Mouse (Mus musculus) heart, embryonic 15.5 days (tissue): ENCODE measurements at regions not wholly inside any gene's neighbourhood (a gene's known extent, or its start where the extent isn't known, plus 50 kb on each side); places are given as distances from the start of the nearest gene placed in this dataset.

Experiments
- ATAC-seq: fragments of 200-750 bp; cut with Nextera tagmentation; replicated peaks from 2 replicates; pipeline ENCODE4 v1.8.0; 2017; ENCODE audit warnings: low read depth, moderate TSS enrichment; ENCODE audit not compliant: insufficient number of reproducible peaks, insufficient read depth, low FRiP score
- H3K27ac ChIP-seq: fragments of 300-500 bp; sonication (generic); 2 replicates; pipeline ENCODE4 v1.5.1; 2015; ENCODE audit warnings: mild to moderate bottlenecking, inconsistent platforms
- H3K27me3 ChIP-seq: fragments of 300-500 bp; sonication (generic); 2 replicates; pipeline ENCODE4 v1.6.1; 2015; ENCODE audit warnings: inconsistent platforms
- H3K36me3 ChIP-seq: fragments of 300-500 bp; sonication (generic); 2 replicates; pipeline ENCODE4 v1.6.1; 2015; ENCODE audit warnings: mild to moderate bottlenecking, inconsistent platforms
- H3K4me1 ChIP-seq: fragments of 300-500 bp; sonication (generic); replicated peaks from 2 replicates; pipeline ENCODE4 v1.6.1; 2015; ENCODE audit warnings: inconsistent platforms
- H3K4me2 ChIP-seq: fragments of 300-500 bp; sonication (generic); 2 replicates; pipeline ENCODE4 v1.6.1; 2015; ENCODE audit warnings: inconsistent platforms, mild to moderate bottlenecking, moderate library complexity
- H3K4me3 ChIP-seq: fragments of 300-500 bp; sonication (generic); 2 replicates; pipeline ENCODE4 v1.5.1; 2015; ENCODE audit warnings: mild to moderate bottlenecking, inconsistent platforms
- H3K9ac ChIP-seq: fragments of 300-500 bp; sonication (generic); 2 replicates; pipeline ENCODE4 v1.6.1; 2015; ENCODE audit warnings: mild to moderate bottlenecking, inconsistent platforms
- H3K9me3 ChIP-seq: fragments of 300-500 bp; sonication (generic); replicated peaks from 2 replicates; pipeline ENCODE4 v1.6.1; 2016; ENCODE audit warnings: inconsistent platforms
- WGBS: fragments of 180-500 bp; shearing (Covaris S2); methylation state at CpG from one replicate; pipeline ENCODE4 v1.1.7; 2015; ENCODE audit warnings: mixed read lengths; 5-methylcytosine and 5-hydroxymethylcytosine counted together

DNA sequence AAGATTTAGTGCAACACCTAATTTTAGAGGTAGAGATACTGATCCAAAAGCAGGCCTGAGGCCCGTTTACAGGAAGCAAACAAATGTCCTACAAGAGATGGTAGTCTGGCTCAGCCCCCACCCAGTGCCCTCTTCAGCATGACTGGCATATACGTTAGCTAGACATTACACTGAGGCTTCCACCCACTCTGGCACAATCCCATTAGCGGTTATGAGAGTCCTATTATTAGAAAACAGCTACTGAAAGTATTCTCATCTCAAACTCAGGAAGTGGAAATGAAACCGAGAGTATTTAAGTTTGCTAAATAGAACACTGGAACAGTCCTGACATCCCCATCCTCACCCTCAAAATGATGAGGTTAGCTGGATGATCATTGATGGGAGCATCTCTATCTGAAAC lies 192.3 kb upstream of the Nrp1 start:
- Histone ChIP-seq H3K36me3 (no peaks in the 10 kb centered on the region), H3K27me3 (no peaks in the 10 kb centered on the region), H3K4me1 (0 out of 2 replicates have a peak, but pooled peaks cover 2% of the 10 kb centered on the region), H3K4me3 (no peak overlapping the region), H3K4me2 (0 out of 2 replicates have a peak overlapping the region, but pooled peaks have one; percentile 6), H3K9ac (no peak overlapping the region), H3K9me3 (no peaks in the 10 kb centered on the region), H3K27ac (0 out of 2 replicates have a peak overlapping the region, but pooled peaks have one; percentile 2)
- 45% methylated on average over 4 of the region's 4 CpGs for WGBS
- no peak for ATAC-seq

GRCm38 (mm10) chr8:128168819-128169218 lies 189.6 kb upstream of the Nrp1 start:
- H3K9me3 ChIP-seq = no peaks in the 10 kb centered on the region
- H3K27me3 ChIP-seq = no peaks in the 10 kb centered on the region
- H3K4me2 ChIP-seq = no peak overlapping the region
- H3K36me3 ChIP-seq = no peaks in the 10 kb centered on the region
- H3K27ac ChIP-seq = no peak overlapping the region
- no peak overlapping the region for H3K4me3 ChIP-seq
- no peak for ATAC-seq
- 0 out of 2 replicates have a peak, but pooled peaks cover 3% of the 10 kb centered on the region for H3K4me1 ChIP-seq
- no peak overlapping the region for H3K9ac ChIP-seq
- 70% methylated on average over 3 of the region's 3 CpGs for WGBS

GRCm38 (mm10) chr8:128171116-128171515 lies 187.3 kb upstream of the Nrp1 start:
- H3K4me2 ChIP-seq = no peak overlapping the region
- ATAC-seq = no peak
- WGBS = 19% methylated on average over 1 of the region's 1 CpGs

GRCm38 (mm10) chr8:128180214-128180613 lies 178.2 kb upstream of the Nrp1 start:
- Histone ChIP-seq H3K36me3 (no peaks in the 10 kb centered on the region), H3K9ac (no peak overlapping the region), H3K9me3 (no peaks in the 10 kb centered on the region), H3K4me1 (no peaks in the 10 kb centered on the region; the same call in 1 of the 2 replicates), H3K4me3 (no peak overlapping the region), H3K4me2 (no peak overlapping the region), H3K27ac (no peak overlapping the region), H3K27me3 (no peaks in the 10 kb centered on the region)
- 77% methylated on average over 5 of the region's 5 CpGs for WGBS
- ATAC-seq = no peak

More at GRCm38 (mm10) chr8:128171116-128171515, 187.3 kb upstream of the Nrp1 start:
- Histone ChIP-seq H3K27ac (no peak overlapping the region), H3K4me3 (no peak overlapping the region), H3K27me3 (no peaks in the 10 kb centered on the region), H3K9me3 (no peaks in the 10 kb centered on the region), H3K9ac (no peak overlapping the region), H3K36me3 (no peaks in the 10 kb centered on the region), H3K4me1 (0 out of 2 replicates have a peak, but pooled peaks cover 3% of the 10 kb centered on the region)

DNA sequence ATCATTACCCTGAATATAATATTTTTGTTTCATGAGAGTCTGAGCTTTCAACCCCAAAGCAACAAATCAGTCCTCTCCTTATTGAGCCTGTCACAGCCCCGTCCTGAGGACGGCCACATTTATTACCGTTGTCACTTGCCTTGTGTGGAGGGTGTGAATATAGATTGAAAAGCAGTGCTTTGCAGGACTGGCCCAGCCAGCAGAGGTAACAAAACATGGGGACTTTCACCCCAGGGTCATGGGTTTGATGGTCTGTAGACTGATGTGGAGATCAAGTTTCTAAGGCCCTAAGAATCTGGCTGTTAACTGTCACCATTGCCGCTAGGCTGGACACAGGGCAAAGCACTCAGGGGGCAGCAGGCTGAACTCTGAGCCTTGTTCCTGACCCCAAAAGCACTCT lies 175.3 kb upstream of the Nrp1 start:
- ATAC-seq = no peak

DNA sequence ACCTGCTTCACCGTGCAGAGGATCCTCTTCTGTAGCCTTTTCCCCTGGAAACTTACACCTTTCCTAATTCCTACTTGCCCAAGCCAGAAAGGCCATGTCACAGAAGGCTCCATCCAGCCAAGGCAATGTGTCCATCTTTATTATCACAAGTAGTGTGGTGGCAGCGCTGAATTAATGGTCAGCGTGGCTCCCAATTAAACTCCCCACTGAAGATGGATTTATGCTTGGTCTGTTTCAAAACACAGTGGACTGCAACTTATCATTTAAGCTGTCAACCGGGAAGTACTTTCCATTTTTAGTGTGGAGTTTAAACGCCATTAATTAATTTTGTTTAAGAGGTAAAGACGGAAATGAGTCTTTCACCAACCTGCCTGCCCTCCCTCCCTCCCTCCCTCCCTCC lies 170.1 kb upstream of the Nrp1 start:
- Histone ChIP-seq H3K27me3 (no peaks in the 10 kb centered on the region), H3K4me2 (no peak overlapping the region), H3K4me1 (no peaks in the 10 kb centered on the region), H3K36me3 (no peaks in the 10 kb centered on the region), H3K27ac (no peak overlapping the region), H3K9me3 (no peaks in the 10 kb centered on the region), H3K9ac (no peak overlapping the region), H3K4me3 (no peak overlapping the region)
- no peak for ATAC-seq
- WGBS = 46% methylated on average over 6 of the region's 6 CpGs

More for the DNA sequence above, 175.3 kb upstream of the Nrp1 start:
- Histone ChIP-seq H3K36me3 (no peaks in the 10 kb centered on the region), H3K4me3 (no peak overlapping the region), H3K9me3 (no peaks in the 10 kb centered on the region), H3K4me1 (no peaks in the 10 kb centered on the region; the same call in 1 of the 2 replicates), H3K4me2 (no peak overlapping the region), H3K9ac (no peak overlapping the region), H3K27me3 (no peaks in the 10 kb centered on the region), H3K27ac (no peak overlapping the region)
- WGBS = 72% methylated on average over 4 of the region's 4 CpGs

DNA sequence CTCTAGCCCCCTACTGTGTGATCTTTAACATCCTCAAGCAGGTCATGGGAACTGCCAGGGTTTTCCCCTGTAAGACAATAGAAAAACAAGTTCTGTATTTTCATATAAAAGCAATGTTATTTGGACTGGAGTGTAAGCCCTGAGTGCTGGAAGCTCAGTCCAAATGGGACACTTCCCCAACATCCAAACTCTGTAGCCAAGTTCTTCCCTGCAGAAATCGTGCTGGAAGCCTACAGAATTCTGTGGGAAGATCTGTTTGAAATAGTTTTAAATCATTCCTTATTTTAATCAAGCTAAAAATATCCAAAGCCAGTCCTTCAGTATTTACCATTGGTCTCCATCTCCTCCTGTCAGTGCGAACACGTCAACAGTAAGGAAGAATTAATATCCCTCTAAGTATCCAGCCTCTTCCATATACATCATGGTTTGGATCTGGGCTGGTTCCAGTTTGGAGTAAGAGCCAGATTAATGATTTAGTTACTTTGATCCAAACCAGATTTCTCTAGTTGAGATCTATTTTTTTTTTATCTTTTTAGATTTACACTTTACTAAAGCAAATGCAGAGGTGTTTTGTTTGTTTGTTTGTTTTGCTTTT lies 165.0 kb upstream of the Nrp1 start:
- no peak for ATAC-seq
- Histone ChIP-seq H3K4me2 (no peak overlapping the region), H3K36me3 (no peaks in the 10 kb centered on the region), H3K9me3 (no peaks in the 10 kb centered on the region), H3K4me3 (no peak overlapping the region), H3K27me3 (no peaks in the 10 kb centered on the region), H3K27ac (no peak overlapping the region), H3K4me1 (no peaks in the 10 kb centered on the region), H3K9ac (no peak overlapping the region)
- WGBS = 64% methylated on average over 3 of the region's 3 CpGs

- no peak overlapping the region for H3K27ac ChIP-seq
- H3K9ac ChIP-seq = no peak overlapping the region
- WGBS = 69% methylated on average over 1 of the region's 1 CpGs
- no peaks in the 10 kb centered on the region for H3K4me1 ChIP-seq
- no peak overlapping the region for H3K4me2 ChIP-seq
- ATAC-seq = no peak
- no peaks in the 10 kb centered on the region for H3K9me3 ChIP-seq
- H3K4me3 ChIP-seq = no peak overlapping the region
- no peaks in the 10 kb centered on the region for H3K27me3 ChIP-seq
- H3K36me3 ChIP-seq = no peaks in the 10 kb centered on the region
Measured at GRCm38 (mm10) chr8:128200815-128201214, 157.6 kb upstream of the Nrp1 start.

DNA sequence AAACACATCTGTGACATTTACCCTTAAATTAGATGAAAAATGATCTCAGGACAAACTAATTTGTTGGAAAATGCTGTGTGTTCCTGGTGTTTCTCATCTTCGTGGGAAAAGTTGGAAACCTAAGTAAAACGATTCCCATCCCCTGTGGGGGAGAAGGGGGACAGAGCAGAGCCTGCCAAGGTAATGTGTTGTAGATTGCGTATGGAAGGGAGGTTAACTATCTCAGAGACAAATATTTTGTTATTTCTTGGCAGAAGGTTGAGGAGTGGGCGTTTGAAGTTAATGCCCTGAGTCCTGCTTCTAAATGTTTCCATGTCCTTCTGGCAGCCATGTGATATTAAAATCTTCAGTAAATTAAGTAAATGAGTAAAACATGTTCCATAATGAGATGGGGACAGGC lies 156.8 kb upstream of the Nrp1 start:
- H3K4me1 ChIP-seq = no peaks in the 10 kb centered on the region
- no peak overlapping the region for H3K4me3 ChIP-seq
- H3K27me3 ChIP-seq = no peaks in the 10 kb centered on the region
- ATAC-seq = no peak
- H3K36me3 ChIP-seq = no peaks in the 10 kb centered on the region
- no peak overlapping the region for H3K4me2 ChIP-seq
- H3K27ac ChIP-seq = no peak overlapping the region
- WGBS = 60% methylated on average over 4 of the region's 4 CpGs
- no peaks in the 10 kb centered on the region for H3K9me3 ChIP-seq
- no peak overlapping the region for H3K9ac ChIP-seq

GRCm38 (mm10) chr8:128202158-128202886 lies 156.1 kb upstream of the Nrp1 start:
- ATAC-seq = no peak

GRCm38 (mm10) chr8:128204803-128205202 lies 153.6 kb upstream of the Nrp1 start:
- no peak overlapping the region for H3K27ac ChIP-seq
- 66% methylated on average over 3 of the region's 3 CpGs for WGBS
- H3K9me3 ChIP-seq = no peaks in the 10 kb centered on the region
- no peak overlapping the region for H3K4me3 ChIP-seq
- ATAC-seq = no peak
- no peaks in the 10 kb centered on the region for H3K27me3 ChIP-seq
- H3K4me1 ChIP-seq = no peaks in the 10 kb centered on the region; the same call in 1 of the 2 replicates
- no peak overlapping the region for H3K4me2 ChIP-seq
- no peaks in the 10 kb centered on the region for H3K36me3 ChIP-seq
- no peak overlapping the region for H3K9ac ChIP-seq

More at GRCm38 (mm10) chr8:128202158-128202886, 156.1 kb upstream of the Nrp1 start:
- WGBS = 83% methylated on average over 4 of the region's 4 CpGs
- H3K4me3 ChIP-seq = no peak overlapping the region
- H3K9ac ChIP-seq = no peak overlapping the region
- no peak overlapping the region for H3K4me2 ChIP-seq
- no peak overlapping the region for H3K27ac ChIP-seq
- H3K27me3 ChIP-seq = no peaks in the 10 kb centered on the region
- no peaks in the 10 kb centered on the region; the same call in 1 of the 2 replicates for H3K4me1 ChIP-seq
- no peaks in the 10 kb centered on the region for H3K9me3 ChIP-seq
- no peaks in the 10 kb centered on the region for H3K36me3 ChIP-seq

GRCm38 (mm10) chr8:128207138-128207537 lies 151.3 kb upstream of the Nrp1 start:
- Histone ChIP-seq H3K27me3 (no peaks in the 10 kb centered on the region), H3K9me3 (no peaks in the 10 kb centered on the region), H3K4me1 (peaks cover 4% of the 10 kb centered on the region; the same call in 1 of the 2 replicates), H3K4me3 (no peak overlapping the region), H3K9ac (no peak overlapping the region), H3K4me2 (no peak overlapping the region), H3K36me3 (no peaks in the 10 kb centered on the region), H3K27ac (no peak overlapping the region)
- ATAC-seq = no peak
